Mouse (Mus musculus): ENCODE data around the gene Gria1. TPM values are rescaled to one million over a fixed set of nuclear protein-coding genes. Genes with fewer than 3 reads are reported as not detected.

The Gria1 gene
- polyA plus RNA-seq, 1 experiment from 2014 or later = 1.7 TPM

DNA sequence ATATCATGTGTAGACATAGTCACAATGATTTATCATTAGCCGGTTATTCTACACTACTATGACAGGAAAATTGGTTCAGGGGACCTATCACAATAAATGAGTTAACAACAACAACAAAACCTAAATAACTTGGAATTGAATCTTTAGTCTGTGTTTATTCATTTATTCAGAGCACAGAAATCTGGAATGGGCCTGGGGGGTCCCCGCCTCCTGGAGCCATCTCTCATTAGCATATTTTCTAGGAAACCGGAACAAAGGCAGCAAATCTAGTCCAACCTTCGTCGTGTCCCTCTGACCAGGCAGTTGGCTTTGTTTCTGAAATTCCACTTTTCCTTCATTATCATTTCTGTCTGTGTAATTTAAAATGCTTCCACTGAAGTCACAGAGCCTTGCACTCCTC is 132.5 kb downstream of the Gria1 start:
- H3K4me3 ChIP-seq (ENCODE audit: low read length) = no peak overlapping the region
- no peak for ATAC-seq (ENCODE audit: low FRiP score, low TSS enrichment)
- H3K36me3 ChIP-seq (ENCODE audit: control insufficient read depth, insufficient read depth, low read length) = no peaks in the 10 kb centered on the region
- no peaks in the 10 kb centered on the region for H3K27me3 ChIP-seq (ENCODE audit: control insufficient read depth, insufficient read depth, low read length)
- no peaks in the 10 kb centered on the region for H3K4me1 ChIP-seq (ENCODE audit: control insufficient read depth, insufficient read depth, low read length)
- no peak overlapping the region for H3K4me2 ChIP-seq (replicated peaks; ENCODE audit: low read depth, low read length)
- no peaks in the 10 kb centered on the region for H3K9me3 ChIP-seq (ENCODE audit: control insufficient read depth, low read length)
- H3K27ac ChIP-seq (ENCODE audit: low read depth, low read length) = no peak overlapping the region
- 79% methylated on average over 5 of the region's 5 CpGs for WGBS
- no peak overlapping the region for H3K9ac ChIP-seq (ENCODE audit: low read depth, low read length)

DNA sequence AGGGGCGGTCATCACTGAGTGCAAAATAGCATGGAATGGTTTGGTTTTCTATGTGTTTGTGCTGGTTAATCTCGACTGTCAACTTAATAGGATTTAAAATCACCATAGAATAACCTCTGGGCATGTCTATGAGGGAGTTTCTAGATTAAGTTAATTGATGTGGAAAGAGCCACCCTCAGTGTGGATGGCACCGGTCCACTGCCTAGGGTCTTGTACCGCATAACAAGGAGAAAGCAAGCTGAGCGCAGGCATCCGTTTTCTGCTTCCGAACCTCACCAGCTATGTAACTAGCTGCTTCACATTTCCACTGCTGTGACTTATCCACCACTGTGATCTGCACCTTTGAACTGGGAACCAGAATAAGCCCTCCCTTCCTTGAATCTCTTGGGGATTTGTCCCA is 134.0 kb downstream of the Gria1 start:
- Histone ChIP-seq H3K4me3 (ENCODE audit: low read length) (no peak overlapping the region), H3K4me1 (ENCODE audit: control insufficient read depth, insufficient read depth, low read length) (no peaks in the 10 kb centered on the region), H3K36me3 (ENCODE audit: control insufficient read depth, insufficient read depth, low read length) (no peaks in the 10 kb centered on the region), H3K9me3 (ENCODE audit: control insufficient read depth, low read length) (no peaks in the 10 kb centered on the region), H3K4me2 (replicated peaks; ENCODE audit: low read depth, low read length) (no peak overlapping the region), H3K27ac (ENCODE audit: low read depth, low read length) (no peak overlapping the region), H3K27me3 (ENCODE audit: control insufficient read depth, insufficient read depth, low read length) (no peaks in the 10 kb centered on the region), H3K9ac (ENCODE audit: low read depth, low read length) (no peak overlapping the region)
- WGBS = 78% methylated on average over 7 of the region's 7 CpGs
- no peak for ATAC-seq (ENCODE audit: low FRiP score, low TSS enrichment)

DNA sequence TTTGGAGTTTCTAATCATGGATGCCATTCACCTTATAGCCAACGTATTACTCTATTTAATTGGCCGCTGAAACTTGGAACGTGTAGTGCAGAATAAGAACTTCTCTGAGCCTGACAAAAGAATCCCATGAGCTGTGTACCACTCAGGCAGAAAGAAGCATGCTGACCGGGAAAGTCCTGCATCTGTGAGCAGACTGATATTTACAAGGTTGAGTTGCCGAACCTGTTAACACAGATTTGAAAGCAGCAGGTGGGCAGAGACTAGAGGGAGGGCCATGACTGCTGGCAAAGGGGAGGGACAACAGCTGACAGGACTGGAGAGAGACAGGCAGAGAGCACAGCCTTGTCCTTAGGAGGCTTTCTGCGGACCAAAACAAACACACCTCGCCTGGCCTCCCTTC is 134.5 kb downstream of the Gria1 start:
- Histone ChIP-seq H3K9me3 (ENCODE audit: control insufficient read depth, low read length) (no peaks in the 10 kb centered on the region), H3K9ac (ENCODE audit: low read depth, low read length) (no peak overlapping the region), H3K4me2 (replicated peaks; ENCODE audit: low read depth, low read length) (no peak overlapping the region), H3K27me3 (ENCODE audit: control insufficient read depth, insufficient read depth, low read length) (no peaks in the 10 kb centered on the region), H3K36me3 (ENCODE audit: control insufficient read depth, insufficient read depth, low read length) (no peaks in the 10 kb centered on the region), H3K27ac (ENCODE audit: low read depth, low read length) (no peak overlapping the region), H3K4me1 (ENCODE audit: control insufficient read depth, insufficient read depth, low read length) (no peaks in the 10 kb centered on the region), H3K4me3 (ENCODE audit: low read length) (no peak overlapping the region)
- WGBS = 54% methylated on average over 7 of the region's 7 CpGs
- no peak for ATAC-seq (ENCODE audit: low FRiP score, low TSS enrichment)

DNA sequence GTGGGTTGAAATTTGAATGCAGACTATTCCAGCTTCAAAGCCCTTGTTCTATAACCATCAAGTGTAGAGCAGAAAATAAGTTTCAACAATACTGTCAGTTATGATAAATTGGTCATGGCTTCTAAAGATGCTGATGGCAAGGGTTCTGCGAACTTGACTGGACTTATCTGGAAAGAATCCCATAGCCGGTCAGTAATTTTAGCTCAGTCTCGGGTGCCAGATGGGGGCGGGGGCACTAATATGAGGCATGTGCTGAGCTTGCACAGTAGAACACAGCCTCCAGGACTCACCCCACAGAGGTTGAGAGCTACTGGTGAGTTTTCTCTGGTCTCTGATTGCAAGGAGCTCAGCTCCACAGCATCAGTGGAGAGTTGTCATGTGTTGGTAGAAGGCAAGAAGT is 140.5 kb downstream of the Gria1 start:
- WGBS = 73% methylated on average over 4 of the region's 4 CpGs
- Histone ChIP-seq H3K4me2 (replicated peaks; ENCODE audit: low read depth, low read length) (no peak overlapping the region), H3K36me3 (ENCODE audit: control insufficient read depth, insufficient read depth, low read length) (no peaks in the 10 kb centered on the region), H3K4me3 (ENCODE audit: low read length) (no peak overlapping the region), H3K27ac (ENCODE audit: low read depth, low read length) (no peak overlapping the region), H3K9me3 (ENCODE audit: control insufficient read depth, low read length) (no peaks in the 10 kb centered on the region), H3K27me3 (ENCODE audit: control insufficient read depth, insufficient read depth, low read length) (no peaks in the 10 kb centered on the region), H3K9ac (ENCODE audit: low read depth, low read length) (no peak overlapping the region), H3K4me1 (ENCODE audit: control insufficient read depth, insufficient read depth, low read length) (no peaks in the 10 kb centered on the region)
- no peak for ATAC-seq (ENCODE audit: low FRiP score, low TSS enrichment)

DNA sequence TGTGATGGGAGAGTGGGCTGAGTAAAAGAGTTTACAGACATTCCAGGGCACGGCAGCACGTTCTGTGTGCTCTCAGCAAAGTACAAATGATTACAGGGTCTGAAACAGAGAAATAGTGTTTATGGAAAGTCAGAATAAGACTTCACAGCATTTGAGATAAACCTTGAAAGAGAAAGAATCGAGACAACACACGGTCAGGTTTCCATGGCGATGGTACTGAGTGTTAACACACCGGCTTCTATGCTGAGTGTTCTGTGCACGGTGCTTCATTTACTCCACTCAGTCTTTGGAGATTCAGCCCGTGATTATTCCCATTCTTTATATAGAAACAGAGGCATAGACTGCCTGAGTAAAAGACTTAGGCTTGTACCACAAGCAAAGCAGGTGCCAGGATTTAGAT is 143.8 kb downstream of the Gria1 start:
- ATAC-seq (ENCODE audit: low FRiP score, low TSS enrichment) = no peak
- Histone ChIP-seq H3K36me3 (ENCODE audit: control insufficient read depth, insufficient read depth, low read length) (no peaks in the 10 kb centered on the region), H3K9me3 (ENCODE audit: control insufficient read depth, low read length) (no peaks in the 10 kb centered on the region), H3K27me3 (ENCODE audit: control insufficient read depth, insufficient read depth, low read length) (no peaks in the 10 kb centered on the region), H3K4me2 (replicated peaks; ENCODE audit: low read depth, low read length) (no peak overlapping the region), H3K9ac (ENCODE audit: low read depth, low read length) (no peak overlapping the region), H3K27ac (ENCODE audit: low read depth, low read length) (no peak overlapping the region), H3K4me3 (ENCODE audit: low read length) (no peak overlapping the region), H3K4me1 (ENCODE audit: control insufficient read depth, insufficient read depth, low read length) (no peaks in the 10 kb centered on the region)
- 86% methylated on average over 8 of the region's 8 CpGs for WGBS

DNA sequence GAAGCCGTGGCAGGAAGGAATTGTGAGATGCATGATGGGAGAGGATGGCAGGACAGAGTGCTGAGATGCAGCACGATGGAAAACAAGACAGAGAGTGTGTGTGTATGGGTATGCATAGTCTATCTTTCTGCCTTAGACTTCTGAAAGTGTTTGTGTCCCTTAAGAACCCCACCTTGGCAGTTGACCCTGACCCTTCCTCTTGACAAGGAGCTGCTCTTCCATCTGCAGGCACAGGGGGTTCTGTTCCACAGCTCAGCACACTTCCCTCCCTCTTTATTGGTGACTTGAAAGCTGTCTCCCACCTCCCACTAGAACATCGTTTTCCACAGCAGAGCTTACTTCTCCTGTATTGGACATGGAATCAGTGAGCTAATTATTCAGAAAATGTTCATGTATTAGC is 148.2 kb downstream of the Gria1 start:
- no peak overlapping the region for H3K9ac ChIP-seq (ENCODE audit: low read depth, low read length)
- WGBS = 61% methylated on average over 3 of the region's 3 CpGs
- H3K27me3 ChIP-seq (ENCODE audit: control insufficient read depth, insufficient read depth, low read length) = no peaks in the 10 kb centered on the region
- no peaks in the 10 kb centered on the region for H3K9me3 ChIP-seq (ENCODE audit: control insufficient read depth, low read length)
- H3K27ac ChIP-seq (ENCODE audit: low read depth, low read length) = no peak overlapping the region
- no peak for ATAC-seq (ENCODE audit: low FRiP score, low TSS enrichment)
- H3K4me2 ChIP-seq (replicated peaks; ENCODE audit: low read depth, low read length) = no peak overlapping the region
- no peaks in the 10 kb centered on the region for H3K36me3 ChIP-seq (ENCODE audit: control insufficient read depth, insufficient read depth, low read length)
- H3K4me3 ChIP-seq (ENCODE audit: low read length) = no peak overlapping the region
- H3K4me1 ChIP-seq (ENCODE audit: control insufficient read depth, insufficient read depth, low read length) = no peaks in the 10 kb centered on the region

DNA sequence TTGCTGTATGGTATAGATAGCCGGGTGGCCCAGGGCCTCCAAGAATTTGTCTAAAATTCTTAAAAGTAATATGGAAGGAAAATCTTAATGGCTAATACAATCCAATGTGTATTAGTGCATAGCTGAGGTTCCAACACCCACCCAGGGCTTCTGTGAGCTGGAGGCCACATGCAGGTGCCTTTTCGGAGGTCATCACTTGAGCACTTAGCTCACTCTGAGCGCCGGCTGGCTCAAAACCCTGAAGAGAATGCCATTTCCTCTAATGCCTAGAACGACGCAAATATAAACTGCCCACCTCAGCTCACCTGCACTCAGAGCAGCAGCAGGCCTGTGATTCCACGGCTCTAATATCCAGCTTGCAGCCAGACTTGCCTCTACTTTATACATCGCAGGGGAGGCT is 148.9 kb downstream of the Gria1 start:
- H3K4me3 ChIP-seq (ENCODE audit: low read length) = no peak overlapping the region
- ATAC-seq (ENCODE audit: low FRiP score, low TSS enrichment) = no peak
- H3K36me3 ChIP-seq (ENCODE audit: control insufficient read depth, insufficient read depth, low read length) = no peaks in the 10 kb centered on the region
- no peak overlapping the region for H3K27ac ChIP-seq (ENCODE audit: low read depth, low read length)
- H3K4me1 ChIP-seq (ENCODE audit: control insufficient read depth, insufficient read depth, low read length) = no peaks in the 10 kb centered on the region
- no peak overlapping the region for H3K4me2 ChIP-seq (replicated peaks; ENCODE audit: low read depth, low read length)
- no peak overlapping the region for H3K9ac ChIP-seq (ENCODE audit: low read depth, low read length)
- H3K27me3 ChIP-seq (ENCODE audit: control insufficient read depth, insufficient read depth, low read length) = no peaks in the 10 kb centered on the region
- WGBS = 91% methylated on average over 8 of the region's 8 CpGs
- no peaks in the 10 kb centered on the region for H3K9me3 ChIP-seq (ENCODE audit: control insufficient read depth, low read length)

DNA sequence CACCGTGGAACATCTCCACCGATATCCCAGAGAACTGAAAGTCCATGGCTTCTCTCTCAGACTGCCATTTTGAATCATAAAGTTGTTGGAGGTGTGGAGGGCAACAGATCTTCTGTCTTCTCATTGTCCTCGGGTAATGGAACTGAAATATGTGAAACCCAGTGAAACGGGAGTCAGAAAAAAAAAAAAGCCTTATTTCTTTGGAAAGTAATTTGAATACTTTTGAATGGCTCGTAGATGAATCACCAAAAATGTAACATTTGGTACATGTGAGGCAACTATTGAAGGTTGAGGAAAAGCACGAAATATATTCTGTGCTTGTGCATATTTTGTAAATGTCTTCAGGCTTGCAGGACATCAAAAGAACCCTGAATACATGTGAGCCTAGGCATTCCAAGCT is 151.7 kb downstream of the Gria1 start:
- Histone ChIP-seq H3K36me3 (ENCODE audit: control insufficient read depth, insufficient read depth, low read length) (no peaks in the 10 kb centered on the region), H3K4me2 (replicated peaks; ENCODE audit: low read depth, low read length) (no peak overlapping the region), H3K27ac (ENCODE audit: low read depth, low read length) (no peak overlapping the region), H3K9ac (ENCODE audit: low read depth, low read length) (no peak overlapping the region), H3K27me3 (ENCODE audit: control insufficient read depth, insufficient read depth, low read length) (no peaks in the 10 kb centered on the region), H3K4me3 (ENCODE audit: low read length) (no peak overlapping the region), H3K4me1 (ENCODE audit: control insufficient read depth, insufficient read depth, low read length) (no peaks in the 10 kb centered on the region), H3K9me3 (ENCODE audit: control insufficient read depth, low read length) (no peaks in the 10 kb centered on the region)
- no peak for ATAC-seq (ENCODE audit: low FRiP score, low TSS enrichment)
- 87% methylated on average over 6 of the region's 6 CpGs for WGBS

DNA sequence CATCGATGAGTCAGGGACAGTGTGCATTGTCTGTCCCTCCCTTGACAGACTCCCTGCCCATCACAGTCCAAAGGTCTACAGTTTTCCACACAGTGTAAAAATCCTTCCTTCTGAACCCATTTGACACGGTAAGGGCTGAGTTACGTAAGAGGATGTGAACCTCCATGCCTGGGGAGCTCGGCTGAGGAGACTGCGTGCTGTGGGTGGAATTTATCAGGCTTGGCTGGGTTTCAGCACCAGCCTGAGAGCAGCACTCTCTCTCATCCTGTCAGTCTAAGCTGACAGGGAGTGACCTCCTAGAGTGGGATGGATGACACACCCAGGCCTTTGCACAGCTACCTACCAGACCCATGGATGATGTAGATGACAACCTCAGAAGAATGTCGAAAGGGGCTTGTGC is 158.9 kb downstream of the Gria1 start:
- no peaks in the 10 kb centered on the region for H3K9me3 ChIP-seq (ENCODE audit: control insufficient read depth, low read length)
- WGBS = 75% methylated on average over 6 of the region's 6 CpGs
- H3K27me3 ChIP-seq (ENCODE audit: control insufficient read depth, insufficient read depth, low read length) = no peaks in the 10 kb centered on the region
- no peak overlapping the region for H3K4me3 ChIP-seq (ENCODE audit: low read length)
- H3K4me2 ChIP-seq (replicated peaks; ENCODE audit: low read depth, low read length) = no peak overlapping the region
- no peak for ATAC-seq (ENCODE audit: low FRiP score, low TSS enrichment)
- no peaks in the 10 kb centered on the region for H3K4me1 ChIP-seq (ENCODE audit: control insufficient read depth, insufficient read depth, low read length)
- H3K27ac ChIP-seq (ENCODE audit: low read depth, low read length) = no peak overlapping the region
- H3K36me3 ChIP-seq (ENCODE audit: control insufficient read depth, insufficient read depth, low read length) = no peaks in the 10 kb centered on the region
- H3K9ac ChIP-seq (ENCODE audit: low read depth, low read length) = no peak overlapping the region

DNA sequence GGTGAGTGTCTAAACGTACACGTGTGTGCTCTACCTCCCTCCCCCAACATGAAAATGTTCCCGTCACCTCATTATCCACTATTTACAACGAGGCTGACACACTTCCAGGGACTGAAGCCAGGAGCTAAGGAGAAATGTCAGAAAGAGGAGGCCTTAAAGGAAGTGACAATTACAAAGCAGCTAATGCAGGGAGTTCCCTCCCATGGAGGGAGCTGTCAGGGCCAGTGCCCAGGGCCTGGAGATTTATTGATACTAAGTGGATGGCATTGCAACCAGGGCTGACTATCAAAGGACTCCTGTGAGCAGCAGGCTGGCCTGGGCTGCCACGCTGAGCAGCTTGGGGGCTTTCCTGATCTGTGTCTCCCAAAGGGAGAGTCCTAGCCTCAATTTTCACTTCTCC is 163.0 kb downstream of the Gria1 start:
- Histone ChIP-seq H3K36me3 (ENCODE audit: control insufficient read depth, insufficient read depth, low read length) (no peaks in the 10 kb centered on the region), H3K27ac (ENCODE audit: low read depth, low read length) (no peak overlapping the region), H3K27me3 (ENCODE audit: control insufficient read depth, insufficient read depth, low read length) (no peaks in the 10 kb centered on the region), H3K4me1 (ENCODE audit: control insufficient read depth, insufficient read depth, low read length) (no peaks in the 10 kb centered on the region), H3K4me3 (ENCODE audit: low read length) (no peak overlapping the region), H3K4me2 (replicated peaks; ENCODE audit: low read depth, low read length) (no peak overlapping the region), H3K9me3 (ENCODE audit: control insufficient read depth, low read length) (no peaks in the 10 kb centered on the region), H3K9ac (ENCODE audit: low read depth, low read length) (no peak overlapping the region)
- no peak for ATAC-seq (ENCODE audit: low FRiP score, low TSS enrichment)
- 40% methylated on average over 5 of the region's 5 CpGs for WGBS
